Mouse (Mus musculus): ENCODE results near the gene Dennd5a. TPM values are rescaled to one million over a fixed set of nuclear protein-coding genes. Genes with fewer than 3 reads are reported as not detected.

The Dennd5a gene
- polyA plus RNA-seq, 1 experiment = 214 TPM

GRCm38 (mm10) chr7:109849750-109850434, 110.4 kb downstream of the Dennd5a start:
- TF ChIP-seq POLR2A (IDR thresholded peaks at IDR 0.05; ENCODE audit: extremely low read depth, insufficient read depth, low read length) (no peak), CTCF (IDR thresholded peaks at IDR 0.05; ENCODE audit: extremely low read depth, insufficient read depth, low read length) (no peak)
- H3K27ac ChIP-seq (ENCODE audit: insufficient read depth, low read length) = no peak overlapping the region
- H3K4me3 ChIP-seq (ENCODE audit: insufficient read depth, low read length) = no peak overlapping the region
- H3K4me1 ChIP-seq (ENCODE audit: control insufficient read depth, insufficient read depth, low read length) = no peaks in the 10 kb centered on the region

GRCm38 (mm10) chr7:109848867-109849733, 111.2 kb downstream of the Dennd5a start:
- Histone ChIP-seq H3K4me1 (ENCODE audit: control insufficient read depth, insufficient read depth, low read length) (no peaks in the 10 kb centered on the region), H3K27ac (ENCODE audit: insufficient read depth, low read length) (no peak overlapping the region)
- TF ChIP-seq CTCF (IDR thresholded peaks at IDR 0.05; ENCODE audit: extremely low read depth, insufficient read depth, low read length) = no peak
- TF ChIP-seq POLR2A (IDR thresholded peaks at IDR 0.05; ENCODE audit: extremely low read depth, insufficient read depth, low read length) = no peak

GRCm38 (mm10) chr7:109844100-109844499, 116.2 kb downstream of the Dennd5a start:
- Histone ChIP-seq H3K4me1 (ENCODE audit: control insufficient read depth, insufficient read depth, low read length) (no peaks in the 10 kb centered on the region), H3K27ac (ENCODE audit: insufficient read depth, low read length) (no peak overlapping the region), H3K4me3 (ENCODE audit: insufficient read depth, low read length) (no peak overlapping the region)
- TF ChIP-seq CTCF (IDR thresholded peaks at IDR 0.05; ENCODE audit: extremely low read depth, insufficient read depth, low read length) (no peak), POLR2A (IDR thresholded peaks at IDR 0.05; ENCODE audit: extremely low read depth, insufficient read depth, low read length) (no peak)

More at GRCm38 (mm10) chr7:109848867-109849733, 111.2 kb downstream of the Dennd5a start:
- no peak overlapping the region for H3K4me3 ChIP-seq (ENCODE audit: insufficient read depth, low read length)

Other genes starting within 250 kb of the Dennd5a start
- 0.19 and 0.31 TPM in 2 replicates for gene BC051019, start 236.6 kb downstream of the Dennd5a start, polyA plus RNA-seq (2012; rRNA removed)
- gene Ascl3, start 228.7 kb downstream of the Dennd5a start, polyA plus RNA-seq (2012; rRNA removed) = 0.17 and 0.38 TPM in 2 replicates
- 144 and 153 TPM in 2 replicates for gene Tmem9b, start 207.6 kb downstream of the Dennd5a start, polyA plus RNA-seq (2012; rRNA removed)
- 45.1 and 47.7 TPM in 2 replicates for gene Nrip3, start 178.4 kb downstream of the Dennd5a start, polyA plus RNA-seq (2012; rRNA removed)
- gene Scube2, start 94.8 kb downstream of the Dennd5a start, polyA plus RNA-seq (2012; rRNA removed) = 0.35 and 0.57 TPM in 2 replicates
- gene Tmem41b, start 26.5 kb upstream of the Dennd5a start, polyA plus RNA-seq (2012; rRNA removed) = 39.0 TPM in 2 replicates
- gene Ipo7, start 57.8 kb upstream of the Dennd5a start, polyA plus RNA-seq (2012; rRNA removed) = 44.7 and 45.4 TPM in 2 replicates
- 10.1 and 12.9 TPM in 2 replicates for gene Zfp143, start 100.7 kb upstream of the Dennd5a start, polyA plus RNA-seq (2012; rRNA removed)
- gene Wee1, start 161.6 kb upstream of the Dennd5a start, polyA plus RNA-seq (2012; rRNA removed) = 15.2 and 15.4 TPM in 2 replicates